Mouse (Mus musculus): ENCODE data around the gene Spem2.

GRCm38 (mm10) chr11:69849128-69849527 lies 30.9 kb upstream of the Spem2 start:
- TF ChIP-seq CTCF (IDR thresholded peaks at IDR 0.05; ENCODE audit: low read depth, low read length) (no peak), EP300 (IDR thresholded peaks at IDR 0.05; ENCODE audit: insufficient read depth, low read depth, low read length) (no peak)
